In the genomic region with DNA sequence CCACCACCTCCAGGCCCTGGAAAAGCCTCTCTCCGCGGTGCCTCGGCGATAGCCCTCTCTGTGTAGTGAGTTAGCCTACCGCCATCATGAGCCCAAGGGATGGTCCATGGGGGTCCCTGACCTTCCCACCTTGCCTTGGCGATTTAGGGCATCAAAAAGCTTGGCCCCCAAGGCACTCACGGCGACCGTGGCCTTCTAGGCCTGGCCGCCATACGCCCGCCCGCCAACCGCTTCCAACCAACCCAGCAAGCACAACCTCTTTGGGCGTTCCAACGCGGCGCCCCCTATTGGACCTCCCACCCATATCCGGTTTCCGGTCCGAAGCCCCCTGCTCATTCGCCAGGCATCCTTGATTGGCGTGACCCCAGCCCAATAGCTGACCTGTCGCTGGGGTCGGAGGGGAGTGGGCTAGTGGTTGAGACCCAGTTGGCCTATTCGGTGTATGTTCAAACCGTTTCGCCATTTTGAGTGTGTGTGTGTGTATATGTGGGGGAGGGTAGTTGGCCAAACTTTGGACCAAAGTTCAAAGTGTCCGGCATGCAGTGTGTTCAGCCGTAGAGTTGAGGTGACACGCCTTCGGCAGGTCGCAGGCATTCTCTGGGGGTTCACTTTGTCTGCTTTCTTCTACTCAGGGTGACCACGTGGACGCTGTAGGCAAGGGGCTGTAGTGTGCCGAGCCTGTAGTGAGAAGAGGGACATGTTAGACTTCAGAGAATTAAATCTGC, we compare ENCODE assay signal across 9 mouse cellular contexts. TPM values are rescaled to one million over a fixed set of nuclear protein-coding genes. Genes with fewer than 3 reads are reported as not detected.
DNase-seq lines count a peak whose midpoint lies in the region; ATAC-seq lines count a peak whose summit lies in the region.
"Had no signal": no experiment of that assay in that cellular context is flagged by ENCODE, and none has a peak within 500 bp of the region (broad histone marks: within the 10 kb centered on the region; RNA-seq: fewer than 3 reads in every experiment).

No protein-coding gene starts in this region.

- peak; percentile 82 for ATAC-seq in heart, embryonic 13.5 days (ENCODE audit: extremely low read depth, insufficient number of reproducible peaks, low FRiP score, low TSS enrichment)
- ATAC-seq in midbrain, embryonic 11.5 days (ENCODE audit: low FRiP score) = peak; percentile 95
- ATAC-seq: Patski had no signal

- H3K9ac ChIP-seq in heart, embryonic 13.5 days = peak overlapping the region; percentile 87
- peak overlapping the region; percentile 78 for H3K9ac ChIP-seq in midbrain, embryonic 11.5 days (ENCODE audit: low read length)

- H3K9me3 ChIP-seq in heart, embryonic 13.5 days = peaks cover 63% of the 10 kb centered on the region
- peaks cover 21% of the 10 kb centered on the region for H3K9me3 ChIP-seq in midbrain, embryonic 11.5 days (ENCODE audit: control insufficient read depth, low read length)

- DNase-seq in cerebellum, postnatal 10 days = peak; percentile 97
- DNase-seq in cerebellum, adult 9-11 months = no peak
- peak; percentile 14 to 47 for DNase-seq in CD8-positive naive resting alpha-beta T cell, adult 2 months (ENCODE audit: low read depth in 2 of 2, low spot score in 2 of 2)
- peak; percentile 95 for DNase-seq in embryo, embryonic 10.5 days (ENCODE audit: low spot score)
- peak; percentile 54 to 57 for DNase-seq in left cerebral cortex, postnatal 25 days (ENCODE audit: low spot score in 2 of 2)
- DNase-seq in midbrain, embryonic 11.5 days (ENCODE audit: low spot score, missing footprints) = peak; percentile 98
- peak; percentile 57 to 61 for DNase-seq in spleen, postnatal 14 days (ENCODE audit: low spot score in 2 of 2)

- H3K36me3 ChIP-seq in heart, embryonic 13.5 days = no peaks in the 10 kb centered on the region
- no peaks in the 10 kb centered on the region for H3K36me3 ChIP-seq in midbrain, embryonic 11.5 days (ENCODE audit: control insufficient read depth, insufficient read depth, low read length)

- 44% methylated on average over 36 of the region's 36 CpGs for WGBS in heart, embryonic 13.5 days
- 47% methylated on average over 36 of the region's 36 CpGs for WGBS in midbrain, embryonic 11.5 days

- H3K4me1 ChIP-seq in heart, embryonic 13.5 days = peaks cover 57% of the 10 kb centered on the region
- peaks cover 13% of the 10 kb centered on the region for H3K4me1 ChIP-seq in midbrain, embryonic 11.5 days (ENCODE audit: control insufficient read depth, insufficient read depth, low read length)

- H3K4me2 ChIP-seq in heart, embryonic 13.5 days = peak overlapping the region; percentile 78
- peak overlapping the region; percentile 59 for H3K4me2 ChIP-seq in midbrain, embryonic 11.5 days

- peaks cover 42% of the 10 kb centered on the region for H3K27me3 ChIP-seq in heart, embryonic 13.5 days (replicated peaks)
- peaks cover 31% of the 10 kb centered on the region for H3K27me3 ChIP-seq in midbrain, embryonic 11.5 days (ENCODE audit: control insufficient read depth, insufficient read depth, low read length)
- H3K27me3 ChIP-seq: Patski had no signal

- H3K27ac ChIP-seq in heart, embryonic 13.5 days (replicated peaks) = peak overlapping the region; percentile 81
- peak overlapping the region; percentile 63 for H3K27ac ChIP-seq in midbrain, embryonic 11.5 days (ENCODE audit: low read depth, low read length)

- peak overlapping the region; percentile 70 for H3K4me3 ChIP-seq in heart, embryonic 13.5 days
- peak overlapping the region; percentile 57 for H3K4me3 ChIP-seq in midbrain, embryonic 11.5 days (ENCODE audit: low read depth, low read length)

- intact Hi-C loops in left cerebral cortex, postnatal 25 days (cut with DNase I) = loop anchor here (5.0 kb wide), 1 partner anchor 218 kb away; the partner anchor contains the start of gene Stx16

RNA-seq across cellular contexts. Expression of gene Gnas, which starts 11.2 kb away (rescaled TPM):
- polyA plus RNA-seq in heart, embryonic 13.5 days (2015; fragmentation: Nextera tagmentation; extraction: Ambion mirVana) = 1,244 and 1,252 TPM in 2 replicates
- 1,000 to 10,000 TPM; 1,712 to 1,744 TPM for total RNA-seq in left cerebral cortex, postnatal 25 days (2021)
- 1,087 and 1,162 TPM in 2 replicates for polyA plus RNA-seq in midbrain, embryonic 11.5 days (2014; fragmentation: Nextera tagmentation; extraction: Ambion mirVana)

RNA-seq across cellular contexts. Expression of gene Gm20721, which starts 51.2 kb away (rescaled TPM):
- 16.0 and 26.6 TPM in 2 replicates for polyA plus RNA-seq in heart, embryonic 13.5 days (2015; fragmentation: Nextera tagmentation; extraction: Ambion mirVana)
- 1 to 10 TPM; 2.2 to 3.0 TPM for total RNA-seq in left cerebral cortex, postnatal 25 days (2021)
- polyA plus RNA-seq in midbrain, embryonic 11.5 days (2014; fragmentation: Nextera tagmentation; extraction: Ambion mirVana) = 9.5 and 15.7 TPM in 2 replicates
